Mouse (Mus musculus): ENCODE data around the gene Abhd17b.

DNA sequence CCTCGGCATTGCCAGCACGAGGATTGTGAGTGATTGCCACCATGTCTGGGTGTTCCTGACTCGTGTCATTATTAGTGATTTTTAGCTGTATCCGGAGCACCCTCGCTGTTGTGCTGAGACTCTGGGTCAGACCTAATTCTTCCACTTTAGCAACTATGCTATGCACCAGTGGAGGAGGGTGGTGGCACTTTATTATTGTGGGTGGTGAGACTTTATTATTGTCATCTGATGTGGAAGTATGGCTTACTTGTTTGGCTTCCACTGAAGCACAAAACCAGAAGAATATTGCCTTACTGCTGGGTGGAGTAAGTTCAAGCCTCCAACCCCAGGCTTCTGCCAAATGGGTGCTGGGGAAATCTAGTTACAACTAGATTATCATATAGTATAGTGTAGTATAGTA lies 68.0 kb downstream of the Abhd17b start:
- TF ChIP-seq CTCF (IDR thresholded peaks at IDR 0.05; ENCODE audit: control insufficient read depth, insufficient read depth, insufficient replicate concordance, low read depth, low read length) (no peak), POLR2A (IDR thresholded peaks at IDR 0.05; ENCODE audit: control insufficient read depth, low read depth, low read length) (no peak)
